Mouse (Mus musculus) small intestine, adult 2 months (tissue): ENCODE data around the gene Dock3. TPM values are rescaled to one million over a fixed set of nuclear protein-coding genes. Genes with fewer than 3 reads are reported as not detected.

ENCODE experiments used
- H3K27ac ChIP-seq: fragments of 200-500 bp; 2 replicates; pipeline ENCODE4 v1.5.1; 2012; ENCODE audit warnings: low read depth, low read length, control low read depth, inconsistent platforms; ENCODE audit not compliant: insufficient read depth
- H3K27me3 ChIP-seq: fragments of 200-500 bp; 2 replicates; pipeline ENCODE4 v1.6.1; 2012; ENCODE audit warnings: mild to moderate bottlenecking, moderate library complexity, low read length, inconsistent platforms; ENCODE audit not compliant: control insufficient read depth, insufficient read depth
- H3K36me3 ChIP-seq: fragments of 200-500 bp; 2 replicates; pipeline ENCODE4 v1.6.1; 2012; ENCODE audit warnings: mild to moderate bottlenecking, low read length, control low read depth, inconsistent platforms; ENCODE audit not compliant: control insufficient read depth, insufficient read depth
- H3K4me1 ChIP-seq: fragments of 200-500 bp; 2 replicates; pipeline ENCODE4 v1.6.1; 2012; ENCODE audit warnings: low read length, inconsistent platforms, mixed read lengths; ENCODE audit not compliant: control insufficient read depth, insufficient read depth, insufficient read length
- H3K4me3 ChIP-seq: fragments of 200-500 bp; 2 replicates; pipeline ENCODE4 v1.5.1; 2012; ENCODE audit warnings: low read depth, mild to moderate bottlenecking, control low read depth, inconsistent platforms, low read length, moderate library complexity
- CTCF ChIP-seq: fragments of 200-500 bp; IDR thresholded peaks from 2 replicates; pipeline ENCODE4 v1.5.1; 2012; ENCODE audit warnings: low read depth, mild to moderate bottlenecking, control low read depth, inconsistent platforms, low read length, moderate library complexity, mixed read lengths; ENCODE audit not compliant: insufficient replicate concordance, insufficient read length; ENCODE audit errors: extremely low read depth
- POLR2A ChIP-seq: fragments of 200-500 bp; IDR thresholded peaks from 2 replicates; pipeline ENCODE4 v1.6.1; 2012; ENCODE audit warnings: low read depth, mild to moderate bottlenecking, control low read depth, inconsistent platforms, low read length, moderate library complexity
- WGBS: fragments of 180-500 bp; shearing (Covaris S2); methylation state at CpG from one replicate; pipeline ENCODE4 v1.1.7; 2018; 5-methylcytosine and 5-hydroxymethylcytosine counted together
- polyA plus RNA-seq: library from polyadenylated mRNA; depleted of rRNA; stranded (reverse); fragments of >200 nt; gene quantifications from 2 replicates; pipeline ENCODE4 v1.2.3, GENCODE M21; 2012

Gene Dock3
- polyA plus RNA-seq, 1 experiment = 3.1 TPM

GRCm38 (mm10) chr9:107275710-107276109 is 44.0 kb upstream of the Dock3 start:
- WGBS = 88% methylated on average over 5 of the region's 5 CpGs
- Histone ChIP-seq H3K4me3 (no peak overlapping the region), H3K4me1 (peaks cover 31% of the 10 kb centered on the region), H3K36me3 (peaks cover 2% of the 10 kb centered on the region; the same call in 1 of the 2 replicates), H3K27ac (no peak overlapping the region), H3K27me3 (no peaks in the 10 kb centered on the region)
- TF ChIP-seq POLR2A (no peak), CTCF (no peak)

DNA sequence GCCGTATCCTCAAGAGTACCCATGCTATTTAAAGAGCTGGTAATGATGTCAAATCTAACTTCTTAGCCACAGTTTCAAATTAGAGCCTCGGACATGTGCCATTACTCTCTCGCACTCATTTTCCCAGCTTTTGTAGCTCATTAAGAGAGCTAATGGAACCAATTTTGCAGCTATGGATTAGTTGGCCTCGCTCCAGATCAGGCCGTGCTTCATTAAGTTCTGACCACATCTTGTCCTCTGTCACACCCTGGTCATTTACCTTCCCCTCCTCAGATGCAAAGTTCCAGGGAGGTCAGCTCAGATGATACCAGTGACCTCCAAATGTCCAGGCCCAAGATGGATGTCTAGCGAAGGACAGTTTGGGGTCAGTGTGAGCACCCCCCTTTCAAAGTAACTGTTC is 43.0 kb upstream of the Dock3 start:
- H3K4me3 ChIP-seq = no peak overlapping the region
- TF ChIP-seq CTCF (no peak), POLR2A (no peak)
- 89% methylated on average over 6 of the region's 6 CpGs for WGBS
- peaks cover 2% of the 10 kb centered on the region; the same call in 1 of the 2 replicates for H3K36me3 ChIP-seq
- no peaks in the 10 kb centered on the region for H3K27me3 ChIP-seq
- H3K4me1 ChIP-seq = peaks cover 23% of the 10 kb centered on the region
- H3K27ac ChIP-seq = no peak overlapping the region

- no peaks in the 10 kb centered on the region for H3K27me3 ChIP-seq
- no peak overlapping the region for H3K4me3 ChIP-seq
- TF ChIP-seq POLR2A (no peak), CTCF (no peak)
- no peak overlapping the region for H3K27ac ChIP-seq
- peaks cover 2% of the 10 kb centered on the region; the same call in 1 of the 2 replicates for H3K36me3 ChIP-seq
- H3K4me1 ChIP-seq = peaks cover 9% of the 10 kb centered on the region; the same call in 1 of the 2 replicates
- 59% methylated on average over 10 of the region's 10 CpGs for WGBS
Measured at GRCm38 (mm10) chr9:107273184-107273583, 41.5 kb upstream of the Dock3 start.

DNA sequence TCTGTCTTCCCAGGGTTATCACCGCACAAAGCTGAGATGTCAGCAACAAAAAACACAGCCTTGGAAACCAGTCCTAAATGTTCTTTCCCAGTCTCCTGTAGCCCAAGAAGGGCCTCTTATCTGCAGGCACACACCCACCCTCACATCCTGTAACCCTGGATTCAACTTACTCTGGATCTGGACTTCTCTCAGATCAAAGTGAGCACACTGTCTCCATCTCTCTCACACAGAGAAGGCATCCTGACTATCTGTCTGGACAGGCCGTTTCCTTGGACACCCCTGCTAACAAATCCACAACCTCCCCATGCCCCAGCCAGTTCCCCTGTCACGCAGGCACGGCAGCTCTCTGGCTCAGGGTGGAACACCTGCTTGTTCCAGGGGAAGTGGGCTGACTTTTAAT is 40.6 kb upstream of the Dock3 start:
- 49% methylated on average over 4 of the region's 4 CpGs for WGBS
- Histone ChIP-seq H3K4me1 (peaks cover 9% of the 10 kb centered on the region; the same call in 1 of the 2 replicates), H3K36me3 (peaks cover 2% of the 10 kb centered on the region; the same call in 1 of the 2 replicates), H3K27me3 (no peaks in the 10 kb centered on the region), H3K27ac (no peak overlapping the region), H3K4me3 (no peak overlapping the region)
- TF ChIP-seq POLR2A (no peak), CTCF (no peak)

DNA sequence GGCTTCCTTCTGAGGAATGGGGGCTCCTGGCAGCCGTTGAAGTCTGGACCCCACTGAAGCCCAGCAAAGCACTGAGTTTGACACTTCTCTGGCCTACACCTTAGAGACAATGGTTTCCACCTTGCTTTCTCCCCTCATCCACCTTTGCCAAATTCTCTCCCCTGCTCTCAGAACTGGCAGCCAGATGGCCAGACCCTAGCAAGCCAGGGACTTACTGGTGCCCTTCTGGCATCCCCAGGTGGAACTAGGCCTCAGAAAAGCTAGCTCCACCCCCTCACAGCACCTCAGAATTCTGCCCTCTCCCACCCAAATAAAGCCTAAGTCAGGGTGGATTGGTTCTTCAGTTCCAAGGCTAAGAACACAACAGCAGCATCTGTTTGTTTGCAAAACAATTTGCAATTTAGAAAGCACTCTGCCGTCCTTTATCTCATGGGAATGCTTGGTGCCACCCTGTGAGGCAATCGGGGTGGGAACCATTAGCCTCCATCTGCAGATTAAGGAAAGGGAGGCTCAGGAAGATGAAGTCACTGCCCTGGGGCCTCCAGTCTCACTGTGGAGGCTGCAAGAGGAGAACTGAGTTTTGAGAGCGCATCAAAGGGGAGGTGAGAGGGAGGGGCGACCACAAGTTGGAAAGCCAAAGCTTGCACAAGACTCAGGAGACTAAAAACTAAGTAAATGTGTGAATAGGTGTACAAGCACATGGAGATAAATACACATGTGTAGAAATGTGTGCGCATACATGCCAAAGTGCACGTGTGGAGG is 39.6 kb upstream of the Dock3 start:
- no peaks in the 10 kb centered on the region for H3K27me3 ChIP-seq
- TF ChIP-seq CTCF (no peak), POLR2A (no peak)
- WGBS = 73% methylated on average over 7 of the region's 7 CpGs
- H3K27ac ChIP-seq = no peak overlapping the region
- H3K4me1 ChIP-seq = peaks cover 9% of the 10 kb centered on the region; the same call in 1 of the 2 replicates
- peaks cover 2% of the 10 kb centered on the region; the same call in 1 of the 2 replicates for H3K36me3 ChIP-seq
- no peak overlapping the region for H3K4me3 ChIP-seq

- Histone ChIP-seq H3K36me3 (no peaks in the 10 kb centered on the region), H3K4me3 (no peak overlapping the region), H3K27ac (no peak overlapping the region), H3K27me3 (no peaks in the 10 kb centered on the region), H3K4me1 (peaks cover 9% of the 10 kb centered on the region; the same call in 1 of the 2 replicates)
- 98% methylated on average over 1 of the region's 1 CpGs for WGBS
- TF ChIP-seq POLR2A (no peak), CTCF (no peak)
Measured at GRCm38 (mm10) chr9:107269772-107270171, 38.1 kb upstream of the Dock3 start.

DNA sequence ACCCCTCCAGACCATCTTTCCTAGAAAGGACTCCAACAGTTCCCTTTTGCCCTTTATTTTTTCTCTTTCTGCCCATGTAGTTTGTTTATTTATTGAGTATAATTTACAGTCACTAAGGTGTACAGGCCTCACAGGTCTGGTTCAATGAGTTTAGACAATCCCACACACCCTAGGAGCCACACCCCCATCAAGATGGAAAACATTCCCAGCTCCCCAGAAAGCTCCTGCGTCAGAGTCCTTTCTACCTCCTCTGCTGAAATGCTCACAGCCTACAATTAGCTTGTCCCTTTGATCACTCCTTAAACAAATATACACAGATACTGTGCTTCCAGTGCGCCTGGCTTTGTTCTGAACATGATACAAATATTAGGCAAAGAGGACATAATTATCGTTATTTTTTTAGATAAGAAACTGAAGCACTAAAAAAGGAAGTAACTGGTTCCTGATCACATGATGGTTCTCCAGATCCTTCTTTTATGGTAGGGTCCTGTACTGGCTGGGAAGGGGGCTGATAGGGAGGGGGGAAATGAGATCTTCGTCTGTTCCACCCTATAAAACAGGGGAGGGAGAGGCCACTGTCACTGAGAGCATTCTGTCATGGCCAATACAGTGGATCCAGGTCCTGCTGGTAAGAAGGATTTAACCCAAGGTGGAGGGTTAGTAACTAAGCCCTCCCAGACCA is 36.2 kb upstream of the Dock3 start:
- peaks cover 5% of the 10 kb centered on the region; the same call in 1 of the 2 replicates for H3K4me1 ChIP-seq
- H3K4me3 ChIP-seq = no peak overlapping the region
- no peaks in the 10 kb centered on the region for H3K27me3 ChIP-seq
- H3K36me3 ChIP-seq = peaks cover 9% of the 10 kb centered on the region
- no peak for TF ChIP-seq CTCF
- no peak for TF ChIP-seq POLR2A
- H3K27ac ChIP-seq = no peak overlapping the region
- whole genome bisulfite sequencing = 14% methylated on average over 4 of the region's 4 CpGs
